ENCODE assay signal across 8 mouse cellular contexts in the genomic region with DNA sequence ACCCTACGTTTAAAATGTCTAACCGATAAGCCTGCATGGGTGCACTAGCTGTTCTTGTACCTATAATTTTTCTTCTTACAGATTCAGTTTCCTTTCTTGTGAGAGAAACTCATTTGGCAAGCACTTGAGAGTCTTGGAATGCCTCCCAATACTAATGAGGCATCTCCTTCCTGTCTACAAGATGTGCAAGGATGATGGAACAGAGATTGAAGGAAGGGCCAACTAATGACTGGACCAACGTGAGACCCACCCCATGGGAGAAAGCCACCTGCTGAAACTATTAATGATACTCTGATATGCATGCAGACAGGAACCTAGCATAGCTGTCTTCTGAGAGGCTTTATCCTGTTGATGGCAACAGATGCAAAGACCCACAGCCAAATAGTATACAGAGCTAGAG.
"Had no signal": no experiment of that assay in that cellular context is flagged by ENCODE, and none has a peak within 500 bp of the region (broad histone marks: within the 10 kb centered on the region; RNA-seq: fewer than 3 reads in every experiment).

No protein-coding gene starts in this region.

- DNase-seq: kidney, adult 8-10 months; kidney, postnatal 36 days; lung, adult 18-20 months; right cerebral cortex, adult 18-20 months; right cerebral cortex, postnatal 4 days; spleen, adult 18-20 months; thymus, adult 2 months; thymus, postnatal 36 days had no signal
